Comparison of ENCODE assay signal across 18 mouse cellular contexts in the genomic region with DNA sequence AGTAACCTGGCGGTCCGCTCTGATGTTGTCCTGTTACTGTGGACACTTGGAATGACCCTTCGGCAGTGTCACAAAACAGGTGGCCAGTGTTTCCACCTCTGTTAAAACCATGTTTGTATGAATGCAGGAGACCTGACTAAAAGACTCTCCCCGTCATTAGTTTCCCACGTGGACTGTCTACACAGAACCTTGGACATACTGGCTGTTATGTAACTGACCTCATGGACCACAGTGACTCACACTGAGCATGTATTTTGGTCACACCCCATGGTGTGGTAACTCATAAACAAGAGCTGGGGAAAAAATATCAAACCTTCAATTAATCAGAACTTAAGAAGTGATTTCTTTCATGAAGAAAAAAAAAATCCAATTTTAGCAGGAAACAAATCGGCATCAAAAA. TPM values are rescaled to one million over a fixed set of nuclear protein-coding genes. Genes with fewer than 3 reads are reported as not detected.
DNase-seq lines count a peak whose midpoint lies in the region; ATAC-seq and TF ChIP-seq lines count a peak whose summit lies in the region.
"Had no signal": no experiment of that assay in that cellular context is flagged by ENCODE, and none has a peak within 500 bp of the region (broad histone marks: within the 10 kb centered on the region; RNA-seq: fewer than 3 reads in every experiment).

No protein-coding gene starts in this region.

- H3K9ac ChIP-seq in heart, adult 2 months (ENCODE audit: low read depth, low read length): no peak overlapping the region
- H3K9ac ChIP-seq in liver, postnatal 0 days (replicated peaks): no peak overlapping the region
- H3K9ac ChIP-seq in midbrain, embryonic 14.5 days (replicated peaks; ENCODE audit: low read length): no peak overlapping the region
- H3K9ac ChIP-seq: embryonic facial prominence, embryonic 12.5 days; heart, embryonic 12.5 days; lung, embryonic 14.5 days had no signal

- H3K4me2 ChIP-seq in liver, postnatal 0 days (ENCODE audit: low read depth, low read length): no peak overlapping the region
- H3K4me2 ChIP-seq in midbrain, embryonic 14.5 days (ENCODE audit: low read length): no peak overlapping the region
- H3K4me2 ChIP-seq: embryonic facial prominence, embryonic 12.5 days; heart, embryonic 12.5 days; lung, embryonic 14.5 days; midbrain, embryonic 11.5 days had no signal

- no peaks in the 10 kb centered on the region for H3K36me3 ChIP-seq in heart, adult 2 months (ENCODE audit: control insufficient read depth, insufficient read depth, low read length)
- H3K36me3 ChIP-seq in liver, postnatal 0 days (replicated peaks; ENCODE audit: insufficient read depth, low read length): no peaks in the 10 kb centered on the region
- no peaks in the 10 kb centered on the region for H3K36me3 ChIP-seq in small intestine, adult 2 months (ENCODE audit: control insufficient read depth, insufficient read depth, low read length)
- no peaks in the 10 kb centered on the region for H3K36me3 ChIP-seq in midbrain, embryonic 14.5 days (ENCODE audit: control insufficient read depth, insufficient read depth, low read length)
- H3K36me3 ChIP-seq: embryonic facial prominence, embryonic 12.5 days; forebrain, embryonic 10.5 days; heart, embryonic 12.5 days had no signal

- TF ChIP-seq POLR2A in heart, adult 2 months (IDR thresholded peaks at IDR 0.05; ENCODE audit: insufficient read depth, low read depth, low read length): no peak
- TF ChIP-seq POLR2A in small intestine, adult 2 months (IDR thresholded peaks at IDR 0.05; ENCODE audit: low read depth, low read length): no peak

- ATAC-seq in liver, postnatal 0 days: peak; percentile 98
- peak; percentile 66 for ATAC-seq in common myeloid progenitor, adult 5-6 weeks (replicated peaks; ENCODE audit: low read depth, poor library complexity, severe bottlenecking)
- no peak for ATAC-seq in midbrain, embryonic 14.5 days (ENCODE audit: low FRiP score, low TSS enrichment)
- ATAC-seq: inflammation-experienced regulatory T-cells, adult 6 months had no signal

- no peak overlapping the region for H3K4me3 ChIP-seq in heart, adult 2 months
- H3K4me3 ChIP-seq in liver, postnatal 0 days (ENCODE audit: low read depth, low read length): no peak overlapping the region
- H3K4me3 ChIP-seq in small intestine, adult 2 months (ENCODE audit: low read depth, low read length): no peak overlapping the region
- H3K4me3 ChIP-seq in midbrain, embryonic 14.5 days (replicated peaks; ENCODE audit: low read depth, low read length): no peak overlapping the region
- H3K4me3 ChIP-seq: embryonic facial prominence, embryonic 12.5 days; forebrain, embryonic 10.5 days; heart, embryonic 12.5 days had no signal

- intact Hi-C loops in heart, adult 2 months (cut with DNase I): no loop called here

- peak; percentile 38 to 42 for DNase-seq in heart, adult 9 months (ENCODE audit: low spot score in 2 of 2)
- no peak for DNase-seq in heart, adult 2 months
- peak; percentile 21 for DNase-seq in liver, postnatal 0 days
- no peak for DNase-seq in liver
- DNase-seq in cerebellum, adult 11 months: no peak
- no peak for DNase-seq in midbrain, embryonic 14.5 days
- DNase-seq: cerebellum, postnatal 36 days; heart, postnatal 4 days; layer of hippocampus, postnatal 36 days; lung, embryonic 14.5 days had no signal

- no peak for TF ChIP-seq CTCF in heart, adult 2 months (IDR thresholded peaks at IDR 0.05)
- TF ChIP-seq CTCF in liver, postnatal 0 days (IDR thresholded peaks at IDR 0.05; ENCODE audit: low read depth): no peak
- TF ChIP-seq CTCF in small intestine, adult 2 months (IDR thresholded peaks at IDR 0.05; ENCODE audit: extremely low read depth, insufficient read length, insufficient replicate concordance, low read depth, low read length): no peak

- 87% methylated on average over 6 of the region's 6 CpGs for WGBS in heart, adult 2 months
- WGBS in liver, postnatal 0 days (ENCODE audit: insufficient replicate concordance): 75% methylated on average over 6 of the region's 6 CpGs
- 81% methylated on average over 6 of the region's 6 CpGs for WGBS in small intestine, adult 2 months
- WGBS in midbrain, embryonic 14.5 days: 97% methylated on average over 6 of the region's 6 CpGs

- no peaks in the 10 kb centered on the region for H3K27me3 ChIP-seq in heart, adult 2 months (ENCODE audit: control insufficient read depth, insufficient read depth, low read length)
- H3K27me3 ChIP-seq in liver, postnatal 0 days (ENCODE audit: insufficient read depth, low read length): no peaks in the 10 kb centered on the region
- no peaks in the 10 kb centered on the region for H3K27me3 ChIP-seq in small intestine, adult 2 months (ENCODE audit: control insufficient read depth, insufficient read depth, low read length)
- no peaks in the 10 kb centered on the region for H3K27me3 ChIP-seq in midbrain, embryonic 14.5 days (ENCODE audit: control insufficient read depth, insufficient read depth, low read length)
- H3K27me3 ChIP-seq: embryonic facial prominence, embryonic 12.5 days; heart, embryonic 12.5 days had no signal

- H3K4me1 ChIP-seq in heart, adult 2 months (ENCODE audit: control insufficient read depth, insufficient read depth, low read length): no peaks in the 10 kb centered on the region
- no peaks in the 10 kb centered on the region for H3K4me1 ChIP-seq in liver, postnatal 0 days (ENCODE audit: insufficient read depth)
- peaks cover 3% of the 10 kb centered on the region; the same call in 1 of the 2 replicates for H3K4me1 ChIP-seq in small intestine, adult 2 months (ENCODE audit: control insufficient read depth, insufficient read depth, insufficient read length, low read length)
- H3K4me1 ChIP-seq in midbrain, embryonic 14.5 days (ENCODE audit: control insufficient read depth, insufficient read depth, low read length): no peaks in the 10 kb centered on the region
- H3K4me1 ChIP-seq: embryonic facial prominence, embryonic 12.5 days; forebrain, embryonic 10.5 days; heart, embryonic 12.5 days had no signal

- no peaks in the 10 kb centered on the region for H3K79me2 ChIP-seq in heart, adult 2 months (replicated peaks; ENCODE audit: control insufficient read depth, insufficient read depth, low read length)

- TF ChIP-seq EP300 in heart, adult 2 months (IDR thresholded peaks at IDR 0.05; ENCODE audit: insufficient read depth, low read depth, low read length): no peak
- peak; percentile 77 for TF ChIP-seq EP300 in liver, postnatal 0 days (IDR thresholded peaks at IDR 0.05; ENCODE audit: low read depth)

- no peak overlapping the region for H3K27ac ChIP-seq in heart, adult 2 months
- H3K27ac ChIP-seq in liver, postnatal 0 days (ENCODE audit: low read depth): peak overlapping the region; percentile 68
- peak overlapping the region; percentile 47; the same call in 1 of the 2 replicates for H3K27ac ChIP-seq in small intestine, adult 2 months (ENCODE audit: insufficient read depth, low read depth, low read length)
- no peak overlapping the region for H3K27ac ChIP-seq in midbrain, embryonic 14.5 days (replicated peaks; ENCODE audit: low read depth, low read length)
- H3K27ac ChIP-seq: embryonic facial prominence, embryonic 12.5 days; forebrain, embryonic 10.5 days had no signal

- no peaks in the 10 kb centered on the region for H3K9me3 ChIP-seq in liver, postnatal 0 days (ENCODE audit: low read length)
- H3K9me3 ChIP-seq in midbrain, embryonic 14.5 days (ENCODE audit: control insufficient read depth, low read length): no peaks in the 10 kb centered on the region
- H3K9me3 ChIP-seq: embryonic facial prominence, embryonic 12.5 days; forebrain, embryonic 10.5 days; heart, embryonic 12.5 days had no signal

RNA-seq across cellular contexts. Expression of a gene that starts 54.9 kb away (rescaled TPM):
- total RNA-seq in heart, adult 2 months (2021): not detected
- not detected in 2 replicates for polyA plus RNA-seq in heart, adult 2 months (2012; rRNA removed)
- polyA plus RNA-seq in liver, postnatal 0 days (2015; fragmentation: Nextera tagmentation; extraction: Ambion mirVana): 0.12 and 0.20 TPM in 2 replicates
- 1.6 and 4.8 TPM in 2 replicates for total RNA-seq in common myeloid progenitor, adult 5-6 weeks (2017)
- 0.13 TPM in 1 of 2 replicates, not detected in the other for polyA plus RNA-seq in small intestine, adult 2 months (2012; rRNA removed)
- polyA plus RNA-seq in midbrain, embryonic 14.5 days (2014; fragmentation: Nextera tagmentation; extraction: Ambion mirVana): not detected in 2 replicates
- total RNA-seq: heart, postnatal 4 days; layer of hippocampus, postnatal 36 days had no signal
- polyA plus RNA-seq: embryonic facial prominence, embryonic 12.5 days; forebrain, embryonic 10.5 days; inflammation-experienced regulatory T-cells, adult 6 months; lung, embryonic 14.5 days; midbrain, embryonic 11.5 days; stomach, embryonic 14.5 days had no signal

Comparison
In these comparisons a context has a peak if more than half of its experiments do, and no peak if none do; other contexts are left out.
1. DNase-seq: peak in heart, adult 9 months (2 of 2) and liver, postnatal 0 days (single experiment); none in heart, adult 2 months (0 of 2), liver (single experiment), cerebellum, adult 11 months (single experiment) and midbrain, embryonic 14.5 days (single experiment).
2. H3K27ac ChIP-seq: peak in liver, postnatal 0 days (single experiment) and small intestine, adult 2 months (single experiment); none in heart, adult 2 months (single experiment) and midbrain, embryonic 14.5 days (single experiment).